Mouse (Mus musculus) cortical plate, adult 2 months (tissue): ENCODE measurements around the gene Gdf7. TPM values are rescaled to one million over a fixed set of nuclear protein-coding genes. Genes with fewer than 3 reads are reported as not detected.
A peak's percentile ranks its signal among the peaks of the same experiment; 100 is the strongest.

Experiments used
- H3K27ac ChIP-seq: fragments of 200-500 bp; 2 replicates; pipeline ENCODE4 v1.5.1; 2012; ENCODE audit warnings: low read length, control low read depth, inconsistent platforms; ENCODE audit not compliant: insufficient read depth
- H3K4me1 ChIP-seq: fragments of 200-500 bp; 2 replicates; pipeline ENCODE4 v1.6.1; 2011; ENCODE audit warnings: low read length; ENCODE audit not compliant: control insufficient read depth, insufficient read depth
- H3K4me3 ChIP-seq: fragments of 200-500 bp; 2 replicates; pipeline ENCODE4 v1.5.1; 2011; ENCODE audit warnings: mild to moderate bottlenecking, low read length, control low read depth; ENCODE audit not compliant: insufficient read depth
- CTCF ChIP-seq: fragments of 200-500 bp; IDR thresholded peaks from 2 replicates; pipeline ENCODE4 v1.5.1; 2011; ENCODE audit warnings: mild to moderate bottlenecking, control low read depth, low read length; ENCODE audit not compliant: insufficient read depth; ENCODE audit errors: extremely low read depth
- POLR2A ChIP-seq: fragments of 200-500 bp; IDR thresholded peaks from 2 replicates; pipeline ENCODE4 v1.6.1; 2011; ENCODE audit warnings: mild to moderate bottlenecking, low read length, control low read depth; ENCODE audit not compliant: insufficient read depth; ENCODE audit errors: extremely low read depth
- polyA plus RNA-seq: library from polyadenylated mRNA; depleted of rRNA; stranded (reverse); fragments of >200 nt; gene quantifications from 2 replicates; pipeline ENCODE4 v1.2.3, GENCODE M21; 2012

Gene Gdf7
- polyA plus RNA-seq, 1 experiment, result 0.06 TPM

- TF ChIP-seq POLR2A (no peak), CTCF (no peak)
- Histone ChIP-seq H3K4me1 (peaks cover under 1% of the 10 kb centered on the region; the same call in 1 of the 2 replicates), H3K27ac (peak overlapping the region; percentile 9; the same call in 1 of the 2 replicates), H3K4me3 (no peak overlapping the region)
Measured at GRCm38 (mm10) chr12:8338918-8339317, 37.2 kb upstream of the Gdf7 start.

GRCm38 (mm10) chr12:8338491-8338890 is 36.7 kb upstream of the Gdf7 start:
- no peak for TF ChIP-seq POLR2A
- no peak for TF ChIP-seq CTCF
- no peak overlapping the region for H3K4me3 ChIP-seq
- H3K27ac ChIP-seq, result 0 out of 2 replicates have a peak overlapping the region, but pooled peaks have one; percentile 9
- H3K4me1 ChIP-seq, result peaks cover 2% of the 10 kb centered on the region; the same call in 1 of the 2 replicates

GRCm38 (mm10) chr12:8337286-8338060 is 35.7 kb upstream of the Gdf7 start:
- Histone ChIP-seq H3K27ac (no peak overlapping the region), H3K4me1 (peaks cover 2% of the 10 kb centered on the region; the same call in 1 of the 2 replicates), H3K4me3 (no peak overlapping the region)
- TF ChIP-seq CTCF (no peak), POLR2A (no peak)

GRCm38 (mm10) chr12:8336601-8337285 is 35.0 kb upstream of the Gdf7 start:
- TF ChIP-seq CTCF (no peak), POLR2A (no peak)
- H3K27ac ChIP-seq, result no peak overlapping the region
- H3K4me3 ChIP-seq, result no peak overlapping the region
- H3K4me1 ChIP-seq, result peaks cover 3% of the 10 kb centered on the region

GRCm38 (mm10) chr12:8335503-8335902 is 33.7 kb upstream of the Gdf7 start:
- H3K4me3 ChIP-seq, result no peak overlapping the region
- H3K4me1 ChIP-seq, result peaks cover 3% of the 10 kb centered on the region
- TF ChIP-seq POLR2A, result no peak
- TF ChIP-seq CTCF, result no peak
- no peak overlapping the region for H3K27ac ChIP-seq

GRCm38 (mm10) chr12:8334261-8334660 is 32.5 kb upstream of the Gdf7 start:
- TF ChIP-seq POLR2A (no peak), CTCF (no peak)
- peak overlapping the region; percentile 66; the same call in 1 of the 2 replicates for H3K27ac ChIP-seq
- H3K4me3 ChIP-seq, result no peak overlapping the region
- H3K4me1 ChIP-seq, result peaks cover 3% of the 10 kb centered on the region

- peaks cover 3% of the 10 kb centered on the region for H3K4me1 ChIP-seq
- no peak for TF ChIP-seq POLR2A
- no peak for TF ChIP-seq CTCF
- peak overlapping the region; percentile 66; the same call in 1 of the 2 replicates for H3K27ac ChIP-seq
- H3K4me3 ChIP-seq, result no peak overlapping the region
Measured at GRCm38 (mm10) chr12:8333617-8334016, 31.9 kb upstream of the Gdf7 start.

GRCm38 (mm10) chr12:8332174-8332542 is 30.4 kb upstream of the Gdf7 start:
- peaks cover 5% of the 10 kb centered on the region for H3K4me1 ChIP-seq
- peak overlapping the region; percentile 80 for H3K27ac ChIP-seq
- H3K4me3 ChIP-seq, result no peak overlapping the region
- TF ChIP-seq CTCF (no peak), POLR2A (no peak)

GRCm38 (mm10) chr12:8331489-8332173 is 29.9 kb upstream of the Gdf7 start:
- Histone ChIP-seq H3K4me3 (no peak overlapping the region), H3K4me1 (peaks cover 5% of the 10 kb centered on the region), H3K27ac (peak overlapping the region; percentile 80)
- TF ChIP-seq POLR2A, result no peak
